Comparison of ENCODE assay signal across 25 mouse cellular contexts in genomic region chr5:130386418-130386817, GRCm38 (mm10). TPM values are rescaled to one million over a fixed set of nuclear protein-coding genes. Genes with fewer than 3 reads are reported as not detected.
DNase-seq lines count a peak whose midpoint lies in the region; ATAC-seq and TF ChIP-seq lines count a peak whose summit lies in the region.
"Had no signal": no experiment of that assay in that cellular context is flagged by ENCODE, and none has a peak within 500 bp of the region (broad histone marks: within the 10 kb centered on the region; RNA-seq: fewer than 3 reads in every experiment).

No protein-coding gene starts in this region.

- 48% methylated on average over 7 of the region's 7 CpGs for WGBS in hindbrain, embryonic 10.5 days
- 54% methylated on average over 7 of the region's 7 CpGs for WGBS in hindbrain, postnatal 0 days
- WGBS in neural tube, embryonic 15.5 days, result 68% methylated on average over 7 of the region's 7 CpGs
- WGBS in embryonic facial prominence, embryonic 10.5 days, result 33% methylated on average over 7 of the region's 7 CpGs

- 0 out of 2 replicates have a peak, but pooled peaks cover 4% of the 10 kb centered on the region for H3K27me3 ChIP-seq in hindbrain, embryonic 10.5 days (ENCODE audit: insufficient read depth, poor library complexity, severe bottlenecking)
- no peaks in the 10 kb centered on the region for H3K27me3 ChIP-seq in hindbrain, postnatal 0 days (ENCODE audit: insufficient read depth, low read length)
- no peaks in the 10 kb centered on the region for H3K27me3 ChIP-seq in neural tube, embryonic 15.5 days (replicated peaks)
- H3K27me3 ChIP-seq in embryonic facial prominence, embryonic 10.5 days (replicated peaks; ENCODE audit: low read depth, poor library complexity, severe bottlenecking), result no peaks in the 10 kb centered on the region; the same call in 1 of the 2 replicates
- H3K27me3 ChIP-seq: forebrain, embryonic 13.5 days had no signal

- no peak overlapping the region for H3K9ac ChIP-seq in hindbrain, postnatal 0 days (replicated peaks; ENCODE audit: low read length)
- H3K9ac ChIP-seq in neural tube, embryonic 15.5 days (replicated peaks), result no peak overlapping the region
- H3K9ac ChIP-seq: forebrain, embryonic 13.5 days; forebrain, postnatal 0 days; heart, embryonic 13.5 days; hindbrain, embryonic 14.5 days had no signal

- intact Hi-C loops in gastrocnemius, postnatal 14 days (cut with DNase I; ENCODE audit: low total_unique reads), result no loop called here

- H3K36me3 ChIP-seq in hindbrain, embryonic 10.5 days, result no peaks in the 10 kb centered on the region
- no peaks in the 10 kb centered on the region for H3K36me3 ChIP-seq in hindbrain, postnatal 0 days (ENCODE audit: insufficient read depth, low read length)
- H3K36me3 ChIP-seq in neural tube, embryonic 15.5 days, result no peaks in the 10 kb centered on the region
- H3K36me3 ChIP-seq in embryonic facial prominence, embryonic 10.5 days (replicated peaks), result no peaks in the 10 kb centered on the region
- H3K36me3 ChIP-seq: heart, embryonic 13.5 days had no signal

- no peak overlapping the region for H3K4me2 ChIP-seq in hindbrain, postnatal 0 days (ENCODE audit: low read depth, low read length)
- no peak overlapping the region for H3K4me2 ChIP-seq in neural tube, embryonic 15.5 days
- H3K4me2 ChIP-seq: forebrain, embryonic 13.5 days; heart, embryonic 13.5 days; hindbrain, embryonic 14.5 days had no signal

- DNase-seq in hindbrain, embryonic 10.5 days (ENCODE audit: low spot score), result peak; percentile 59
- no peak for DNase-seq in hindbrain, postnatal 0 days (ENCODE audit: low spot score)
- peak; percentile 44 for DNase-seq in neural tube, embryonic 10.5 days (ENCODE audit: extremely low spot score, low spot score)
- peak; percentile 39 for DNase-seq in embryonic facial prominence, embryonic 10.5 days (ENCODE audit: low spot score)
- DNase-seq in gastrocnemius, postnatal 14 days, result no peak
- no peak for DNase-seq in adrenal gland, adult 18-20 months (ENCODE audit: low spot score in 2 of 2)
- DNase-seq: adrenal gland, adult 2 months; adrenal gland, postnatal 25 days; cerebellum, adult 8-10 months; cerebellum, postnatal 25 days; forebrain, postnatal 0 days; gastrocnemius, adult 2 months; gastrocnemius, postnatal 36 days; heart, adult 11 months; heart, postnatal 36 days had no signal

- H3K9me3 ChIP-seq in hindbrain, embryonic 10.5 days, result 0 out of 2 replicates have a peak, but pooled peaks cover 7% of the 10 kb centered on the region
- no peaks in the 10 kb centered on the region for H3K9me3 ChIP-seq in hindbrain, postnatal 0 days (ENCODE audit: low read length)
- H3K9me3 ChIP-seq in neural tube, embryonic 15.5 days (replicated peaks), result no peaks in the 10 kb centered on the region
- no peaks in the 10 kb centered on the region for H3K9me3 ChIP-seq in embryonic facial prominence, embryonic 10.5 days

- H3K4me3 ChIP-seq in hindbrain, embryonic 10.5 days, result no peak overlapping the region
- H3K4me3 ChIP-seq in hindbrain, postnatal 0 days (ENCODE audit: low read length), result no peak overlapping the region
- H3K4me3 ChIP-seq in neural tube, embryonic 15.5 days (replicated peaks), result no peak overlapping the region
- H3K4me3 ChIP-seq in embryonic facial prominence, embryonic 10.5 days, result no peak overlapping the region
- H3K4me3 ChIP-seq: forebrain, embryonic 13.5 days; gastrocnemius, adult 2 months; heart, embryonic 13.5 days had no signal

- H3K27ac ChIP-seq in hindbrain, embryonic 10.5 days, result peak overlapping the region; percentile 66; the same call in 1 of the 2 replicates
- H3K27ac ChIP-seq in hindbrain, postnatal 0 days, result no peak overlapping the region
- H3K27ac ChIP-seq in neural tube, embryonic 15.5 days (replicated peaks), result no peak overlapping the region
- H3K27ac ChIP-seq in embryonic facial prominence, embryonic 10.5 days (replicated peaks), result no peak overlapping the region
- H3K27ac ChIP-seq: forebrain, embryonic 13.5 days; gastrocnemius, adult 2 months; heart, embryonic 13.5 days; hindbrain, embryonic 14.5 days had no signal

- TF ChIP-seq CTCF in hindbrain, postnatal 0 days (IDR thresholded peaks at IDR 0.05; ENCODE audit: low read depth), result no peak

- H3K4me1 ChIP-seq in hindbrain, embryonic 10.5 days (replicated peaks), result peaks cover 33% of the 10 kb centered on the region
- H3K4me1 ChIP-seq in hindbrain, postnatal 0 days (ENCODE audit: insufficient read depth, low read length), result 0 out of 2 replicates have a peak, but pooled peaks cover 12% of the 10 kb centered on the region
- peaks cover 12% of the 10 kb centered on the region for H3K4me1 ChIP-seq in neural tube, embryonic 15.5 days
- peaks cover 34% of the 10 kb centered on the region for H3K4me1 ChIP-seq in embryonic facial prominence, embryonic 10.5 days

- ATAC-seq in hindbrain, postnatal 0 days, result no peak
- ATAC-seq in neural tube, embryonic 15.5 days (ENCODE audit: low FRiP score), result no peak
- ATAC-seq: activated CD4-positive, CD25-positive, alpha-beta regulatory T cell, adult 4 months; forebrain, embryonic 13.5 days; forebrain, postnatal 0 days; intestine, embryonic 16.5 days; Patski had no signal

RNA-seq across cellular contexts. Expression of gene A330070K13Rik, which starts 2.0 kb away (rescaled TPM):
- polyA plus RNA-seq in hindbrain, embryonic 10.5 days (2016; fragmentation: Nextera tagmentation; extraction: Ambion mirVana), result not detected in 2 replicates
- not detected in 2 replicates for total RNA-seq in hindbrain, postnatal 0 days (2014; rRNA removed)
- polyA plus RNA-seq in hindbrain, postnatal 0 days (2015; fragmentation: Nextera tagmentation; extraction: Ambion mirVana), result 0.73 TPM in 1 of 2 replicates, not detected in the other
- 0.26 and 0.45 TPM in 2 replicates for polyA plus RNA-seq in neural tube, embryonic 15.5 days (2015; fragmentation: Nextera tagmentation; extraction: Ambion mirVana)
- polyA plus RNA-seq in embryonic facial prominence, embryonic 10.5 days (2016; fragmentation: Nextera tagmentation; extraction: Ambion mirVana), result not detected in 2 replicates
- not detected for total RNA-seq in gastrocnemius, postnatal 14 days (2021)
- total RNA-seq in adrenal gland, adult 18-20 months (2021), result not detected
- total RNA-seq: adrenal gland, adult 2 months; adrenal gland, postnatal 25 days; CH12.LX; forebrain, postnatal 0 days; gastrocnemius, adult 2 months; gastrocnemius, postnatal 36 days; heart, postnatal 36 days had no signal
- polyA plus RNA-seq: activated CD4-positive, CD25-positive, alpha-beta regulatory T cell, adult 4 months; adrenal gland, adult 2 months; embryonic facial prominence, embryonic 14.5 days; forebrain, embryonic 13.5 days; heart, embryonic 13.5 days; heart, postnatal 0 days; hindbrain, embryonic 14.5 days; intestine, embryonic 16.5 days; Patski had no signal

RNA-seq across cellular contexts. Expression of gene Caln1, which starts 17.2 kb away (rescaled TPM):
- polyA plus RNA-seq in hindbrain, embryonic 10.5 days (2016; fragmentation: Nextera tagmentation; extraction: Ambion mirVana), result 0.34 and 0.93 TPM in 2 replicates
- 52.0 and 55.9 TPM in 2 replicates for total RNA-seq in hindbrain, postnatal 0 days (2014; rRNA removed)
- 55.0 and 55.4 TPM in 2 replicates for polyA plus RNA-seq in hindbrain, postnatal 0 days (2015; fragmentation: Nextera tagmentation; extraction: Ambion mirVana)
- 42.5 and 51.0 TPM in 2 replicates for polyA plus RNA-seq in neural tube, embryonic 15.5 days (2015; fragmentation: Nextera tagmentation; extraction: Ambion mirVana)
- 0.27 and 0.89 TPM in 2 replicates for polyA plus RNA-seq in embryonic facial prominence, embryonic 10.5 days (2016; fragmentation: Nextera tagmentation; extraction: Ambion mirVana)
- under 1 TPM in 1 of 2 experiments, not detected in 1; 0.04 TPM for total RNA-seq in gastrocnemius, postnatal 14 days (2021)
- total RNA-seq in adrenal gland, adult 18-20 months (2021), result 10 to 100 TPM; 36.3 to 37.2 TPM
- total RNA-seq: gastrocnemius, postnatal 36 days; heart, postnatal 36 days had no signal
- polyA plus RNA-seq: activated CD4-positive, CD25-positive, alpha-beta regulatory T cell, adult 4 months; heart, postnatal 0 days; Patski had no signal

Comparison
In these comparisons a context has a peak if more than half of its experiments do, and no peak if none do; other contexts are left out.
1. DNase-seq: peak in hindbrain, embryonic 10.5 days (single experiment), neural tube, embryonic 10.5 days (single experiment) and embryonic facial prominence, embryonic 10.5 days (single experiment); none in hindbrain, postnatal 0 days (single experiment), gastrocnemius, postnatal 14 days (single experiment) and adrenal gland, adult 18-20 months (0 of 2).
2. RNA of gene Caln1, which starts 17.2 kb away (polyA plus RNA-seq): 55.0 to 55.4 TPM in hindbrain, postnatal 0 days and 42.5 to 51.0 TPM in neural tube, embryonic 15.5 days; 0.34 to 0.93 TPM in hindbrain, embryonic 10.5 days and 0.27 to 0.89 TPM in embryonic facial prominence, embryonic 10.5 days; every median in the first group is over 10 times any median in the second.